Mouse (Mus musculus): ENCODE data around the gene Eif3b. TPM values are rescaled to one million over a fixed set of nuclear protein-coding genes. Genes with fewer than 3 reads are reported as not detected.

The Eif3b gene
- total RNA-seq, 2 experiments from 2014 or later: 126 to 128 TPM

- no peak for DNase-seq (ENCODE audit: low spot score in 2 of 2)
Observed at GRCm38 (mm10) chr5:140464943-140465342, 45.8 kb downstream of the Eif3b start.

DNA sequence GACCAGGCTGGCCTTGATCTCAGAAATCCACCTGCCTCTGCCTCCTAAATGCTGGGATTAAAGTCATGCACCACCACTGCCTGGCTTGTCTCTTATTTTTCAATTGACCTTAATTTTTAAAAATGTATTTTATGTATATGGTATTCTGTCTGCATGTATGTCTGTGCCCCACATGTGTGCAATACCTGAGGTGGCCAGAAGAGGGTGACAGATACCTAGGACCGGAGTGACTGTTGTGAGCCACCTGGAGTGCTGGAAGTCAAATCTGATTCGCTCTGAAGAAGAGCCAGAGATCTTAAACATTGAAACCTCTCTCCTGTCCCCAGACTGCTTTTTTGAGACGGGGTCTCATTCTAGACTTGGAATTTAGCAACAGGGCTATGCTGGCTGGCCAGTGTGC is 53.2 kb downstream of the Eif3b start:
- no peak for DNase-seq (ENCODE audit: low spot score in 2 of 2)

DNA sequence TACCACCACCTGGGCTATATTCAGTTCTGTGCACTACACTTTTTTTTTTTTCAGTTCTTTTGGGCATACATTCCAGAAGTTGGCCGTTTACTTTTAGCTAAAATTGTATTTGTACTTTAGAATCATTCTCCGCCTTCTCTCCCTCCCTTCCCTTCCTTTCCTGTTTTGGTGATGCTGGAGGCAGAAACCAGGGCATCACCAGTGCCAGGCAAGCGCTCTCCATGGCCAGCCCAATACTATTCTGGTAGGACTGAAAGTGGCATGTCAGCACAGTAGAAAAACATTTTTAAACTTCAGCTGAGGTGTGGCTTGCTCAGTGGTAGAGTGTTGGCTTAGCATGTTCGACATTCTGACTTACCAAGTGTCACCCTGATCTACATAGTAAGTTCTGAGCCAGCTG is 62.3 kb downstream of the Eif3b start:
- DNase-seq (ENCODE audit: low spot score in 2 of 2): no peak

- DNase-seq (ENCODE audit: low spot score in 2 of 2): no peak
Observed at GRCm38 (mm10) chr5:140491142-140491541, 72.0 kb downstream of the Eif3b start.

DNA sequence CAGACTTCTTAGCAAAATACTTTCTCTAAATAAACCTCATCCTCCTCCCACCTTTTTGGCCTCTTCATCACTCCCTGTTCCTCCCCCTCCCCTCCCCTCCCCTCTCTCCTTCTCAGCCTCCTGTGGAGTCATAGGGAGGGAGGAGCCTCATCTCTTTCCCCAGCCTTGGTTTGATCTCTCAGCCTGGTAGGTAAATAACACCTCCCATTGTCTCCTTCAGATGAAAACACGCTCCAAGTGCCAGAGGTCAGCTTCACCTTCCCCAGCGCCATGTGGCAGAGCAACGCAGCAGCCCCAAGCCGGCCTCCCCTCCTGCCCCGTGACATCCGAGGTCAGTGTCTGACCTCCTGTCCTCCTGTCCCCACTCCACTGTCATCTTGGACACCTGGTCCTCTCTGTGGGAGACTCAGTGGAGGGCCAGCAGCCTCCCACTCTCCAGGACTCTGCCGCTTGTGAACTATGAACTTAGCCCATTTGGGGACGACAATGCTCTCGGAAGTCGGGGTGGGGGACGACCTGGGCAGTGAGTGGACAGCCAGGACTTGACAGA is 73.6 kb downstream of the Eif3b start:
- DNase-seq (ENCODE audit: low spot score in 2 of 2): no peak

Small RNA genes lying within 50 kb of the gene (microRNA-seq; reads per million reads assigned to microRNA genes)
- gene Mir7038: 0.89 to 1.4 reads per million in 2 experiments

Other genes starting within 250 kb of the Eif3b start
- 10 to 100 TPM; 20.1 to 20.7 TPM for gene Mad1l1, start 97.8 kb upstream of the Eif3b start, total RNA-seq (2021)
- gene Nudt1, start 97.7 kb upstream of the Eif3b start, total RNA-seq (2021): 1 to 10 TPM; 5.8 to 7.5 TPM
- 1 to 10 TPM; 8.4 to 9.4 TPM for gene Mrm2, start 87.4 kb upstream of the Eif3b start, total RNA-seq (2021)
- 10 to 100 TPM; 14.9 to 15.5 TPM for gene Snx8, start 30.1 kb upstream of the Eif3b start, total RNA-seq (2021)
- not detected for gene Gm4869, start 26.3 kb downstream of the Eif3b start, total RNA-seq (2021)
- 10 to 100 TPM; 17.8 to 21.3 TPM for gene Chst12, start 86.2 kb downstream of the Eif3b start, total RNA-seq (2021)
- gene Grifin, start 145.7 kb downstream of the Eif3b start, total RNA-seq (2021): not detected
- gene Lfng, start 188.0 kb downstream of the Eif3b start, total RNA-seq (2021): 10 to 100 TPM; 29.3 to 38.8 TPM
- gene Ttyh3, start 229.7 kb downstream of the Eif3b start, total RNA-seq (2021): 100 to 1,000 TPM; 371 to 388 TPM

All from layer of hippocampus, postnatal 10 days (tissue).